Mouse (Mus musculus) midbrain, embryonic 10.5 days (tissue): Measurements from ENCODE around the gene Tns1. TPM values are rescaled to one million over a fixed set of nuclear protein-coding genes. Genes with fewer than 3 reads are reported as not detected.

ENCODE experiments used
- DNase-seq: peaks from one replicate; pipeline ENCODE4 v3.0.0-alpha.2; 2017; ENCODE audit warnings: low spot score
- H3K27ac ChIP-seq: fragments of 300-500 bp; sonication (generic); replicated peaks from 2 replicates; pipeline ENCODE4 v1.5.1; 2016; ENCODE audit warnings: mild to moderate bottlenecking
- H3K27me3 ChIP-seq: fragments of 300-500 bp; sonication (generic); 2 replicates; pipeline ENCODE4 v1.6.1; 2016; ENCODE audit warnings: low read depth, mild to moderate bottlenecking; ENCODE audit not compliant: poor library complexity, severe bottlenecking
- H3K36me3 ChIP-seq: fragments of 300-500 bp; sonication (generic); 2 replicates; pipeline ENCODE4 v1.6.1; 2016; ENCODE audit warnings: mild to moderate bottlenecking, moderate library complexity
- H3K4me1 ChIP-seq: fragments of 300-500 bp; sonication (generic); 2 replicates; pipeline ENCODE4 v1.6.1; 2016
- H3K4me3 ChIP-seq: fragments of 300-500 bp; sonication (generic); 2 replicates; pipeline ENCODE4 v1.5.1; 2016; ENCODE audit warnings: mild to moderate bottlenecking, moderate library complexity
- H3K9me3 ChIP-seq: fragments of 300-500 bp; sonication (generic); replicated peaks from 2 replicates; pipeline ENCODE4 v1.6.1; 2016; ENCODE audit warnings: mild to moderate bottlenecking
- WGBS: fragments of 180-500 bp; shearing (Covaris S2); methylation state at CpG from one replicate; pipeline ENCODE4 v1.1.7; 2016; 5-methylcytosine and 5-hydroxymethylcytosine counted together
- polyA plus RNA-seq: library from polyadenylated mRNA; unstranded; fragments of >200 nt; fragmentation: Nextera tagmentation; extraction: Ambion mirVana; gene quantifications from 2 replicates; pipeline ENCODE4 v1.2.1, GENCODE M21; 2016

Tns1 gene
- polyA plus RNA-seq, 1 experiment from 2014 or later, result 10.3 TPM

DNA sequence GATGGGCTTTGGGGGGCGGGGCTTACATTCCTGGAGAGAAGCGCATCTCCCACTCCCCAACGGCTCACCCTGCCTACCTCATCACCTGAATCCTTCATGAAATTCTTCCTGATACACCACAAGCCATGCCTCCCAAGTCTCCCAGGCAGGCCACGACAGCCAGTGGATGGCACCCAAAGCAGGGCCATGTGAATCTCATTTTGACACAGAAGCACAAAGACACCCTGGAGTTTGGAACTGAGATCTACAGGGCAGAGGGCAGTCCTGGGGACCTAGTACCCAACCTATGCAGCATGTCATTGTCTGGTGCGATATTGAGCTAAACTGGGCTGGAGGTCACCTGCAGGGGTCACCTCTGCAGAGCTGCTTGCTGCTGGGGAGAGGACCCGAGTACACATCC, 104.0 kb downstream of the Tns1 start:
- Histone ChIP-seq H3K4me1 (peaks cover 15% of the 10 kb centered on the region), H3K27me3 (no peaks in the 10 kb centered on the region), H3K4me3 (no peak overlapping the region), H3K36me3 (no peaks in the 10 kb centered on the region), H3K9me3 (no peaks in the 10 kb centered on the region), H3K27ac (no peak overlapping the region)
- WGBS, result 77% methylated on average over 6 of the region's 6 CpGs
- no peak for DNase-seq

- Histone ChIP-seq H3K4me3 (no peak overlapping the region), H3K27ac (no peak overlapping the region), H3K9me3 (no peaks in the 10 kb centered on the region), H3K36me3 (no peaks in the 10 kb centered on the region), H3K4me1 (0 out of 2 replicates have a peak, but pooled peaks cover 5% of the 10 kb centered on the region), H3K27me3 (no peaks in the 10 kb centered on the region)
- DNase-seq, result no peak
- WGBS, result 86% methylated on average over 9 of the region's 9 CpGs
Measured at GRCm38 (mm10) chr1:74017399-74018172, 106.7 kb downstream of the Tns1 start.

DNA sequence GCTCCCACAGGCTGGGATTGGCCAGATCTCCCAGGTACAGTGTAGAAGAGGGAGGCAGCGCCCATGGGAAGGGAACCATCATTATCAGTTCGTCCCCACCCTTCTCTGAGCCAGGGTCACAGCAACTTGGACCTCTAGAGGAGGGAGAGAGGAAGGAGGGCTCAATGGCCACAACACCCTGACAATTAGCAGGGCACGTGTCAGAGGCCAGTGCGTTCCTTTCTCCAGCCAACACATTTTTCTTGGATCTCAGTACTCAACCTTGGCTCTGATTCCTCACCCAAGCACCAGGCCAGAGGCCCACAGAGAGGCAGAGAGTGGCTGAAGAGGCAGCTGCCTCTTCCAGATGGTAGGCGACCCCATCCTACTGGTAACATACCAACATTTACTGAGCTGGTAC, 107.6 kb downstream of the Tns1 start:
- Histone ChIP-seq H3K9me3 (no peaks in the 10 kb centered on the region), H3K27ac (no peak overlapping the region; the same call in 1 of the 2 replicates), H3K36me3 (no peaks in the 10 kb centered on the region), H3K4me3 (no peak overlapping the region), H3K27me3 (no peaks in the 10 kb centered on the region), H3K4me1 (0 out of 2 replicates have a peak, but pooled peaks cover 5% of the 10 kb centered on the region)
- 84% methylated on average over 5 of the region's 5 CpGs for WGBS
- no peak for DNase-seq

- Histone ChIP-seq H3K27ac (no peak overlapping the region), H3K4me3 (no peak overlapping the region), H3K9me3 (0 out of 2 replicates have a peak, but pooled peaks cover 5% of the 10 kb centered on the region), H3K36me3 (no peaks in the 10 kb centered on the region), H3K4me1 (0 out of 2 replicates have a peak, but pooled peaks cover 5% of the 10 kb centered on the region), H3K27me3 (no peaks in the 10 kb centered on the region)
- 78% methylated on average over 8 of the region's 8 CpGs for WGBS
- no peak for DNase-seq
Measured at GRCm38 (mm10) chr1:74015513-74016234, 108.6 kb downstream of the Tns1 start.

- Histone ChIP-seq H3K4me1 (0 out of 2 replicates have a peak, but pooled peaks cover 5% of the 10 kb centered on the region), H3K27me3 (no peaks in the 10 kb centered on the region), H3K4me3 (no peak overlapping the region), H3K36me3 (no peaks in the 10 kb centered on the region), H3K9me3 (0 out of 2 replicates have a peak, but pooled peaks cover 6% of the 10 kb centered on the region), H3K27ac (no peak overlapping the region)
- no peak for DNase-seq
- WGBS, result 64% methylated on average over 10 of the region's 14 CpGs
Measured at GRCm38 (mm10) chr1:74014538-74015327, 109.5 kb downstream of the Tns1 start.

- no peak overlapping the region for H3K27ac ChIP-seq
- H3K36me3 ChIP-seq, result no peaks in the 10 kb centered on the region
- 92% methylated on average over 14 of the region's 14 CpGs for WGBS
- H3K4me1 ChIP-seq, result peaks cover 11% of the 10 kb centered on the region
- DNase-seq, result no peak
- H3K9me3 ChIP-seq, result 0 out of 2 replicates have a peak, but pooled peaks cover 6% of the 10 kb centered on the region
- no peaks in the 10 kb centered on the region for H3K27me3 ChIP-seq
- no peak overlapping the region for H3K4me3 ChIP-seq
Measured at GRCm38 (mm10) chr1:74013296-74014031, 110.8 kb downstream of the Tns1 start.

DNA sequence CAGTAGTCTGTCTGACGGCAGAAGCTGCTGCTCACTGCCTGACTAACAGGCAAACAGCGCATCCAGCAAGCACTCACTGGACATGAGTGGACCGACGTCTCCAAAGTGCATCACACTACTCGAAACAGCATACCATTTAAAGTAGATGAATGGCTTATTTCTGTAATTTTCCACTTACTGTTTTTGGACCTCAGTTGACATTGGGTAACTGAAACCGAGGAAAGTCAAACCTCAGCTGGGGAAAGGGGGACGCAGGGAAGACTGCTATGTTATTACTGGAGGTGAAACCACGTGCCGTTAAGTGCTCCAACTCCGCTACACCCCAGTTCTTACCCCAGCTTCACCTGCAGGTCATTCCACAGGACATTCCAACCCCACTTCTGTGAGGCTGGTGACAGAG, 111.5 kb downstream of the Tns1 start:
- no peak overlapping the region for H3K4me3 ChIP-seq
- H3K36me3 ChIP-seq, result no peaks in the 10 kb centered on the region
- WGBS, result 91% methylated on average over 10 of the region's 10 CpGs
- no peak overlapping the region for H3K27ac ChIP-seq
- 0 out of 2 replicates have a peak, but pooled peaks cover 6% of the 10 kb centered on the region for H3K9me3 ChIP-seq
- H3K4me1 ChIP-seq, result peaks cover 18% of the 10 kb centered on the region
- H3K27me3 ChIP-seq, result no peaks in the 10 kb centered on the region
- no peak for DNase-seq

GRCm38 (mm10) chr1:74009495-74009894, 114.8 kb downstream of the Tns1 start:
- WGBS, result 90% methylated on average over 3 of the region's 3 CpGs
- H3K4me1 ChIP-seq, result peaks cover 15% of the 10 kb centered on the region
- H3K27me3 ChIP-seq, result no peaks in the 10 kb centered on the region

GRCm38 (mm10) chr1:74008966-74009365, 115.3 kb downstream of the Tns1 start:
- WGBS, result 91% methylated on average over 3 of the region's 3 CpGs
- Histone ChIP-seq H3K4me3 (no peak overlapping the region), H3K27ac (no peak overlapping the region)

More at GRCm38 (mm10) chr1:74009495-74009894, 114.8 kb downstream of the Tns1 start:
- no peaks in the 10 kb centered on the region for H3K36me3 ChIP-seq
- no peak overlapping the region for H3K4me3 ChIP-seq
- 0 out of 2 replicates have a peak, but pooled peaks cover 6% of the 10 kb centered on the region for H3K9me3 ChIP-seq
- no peak for DNase-seq
- no peak overlapping the region for H3K27ac ChIP-seq

DNA sequence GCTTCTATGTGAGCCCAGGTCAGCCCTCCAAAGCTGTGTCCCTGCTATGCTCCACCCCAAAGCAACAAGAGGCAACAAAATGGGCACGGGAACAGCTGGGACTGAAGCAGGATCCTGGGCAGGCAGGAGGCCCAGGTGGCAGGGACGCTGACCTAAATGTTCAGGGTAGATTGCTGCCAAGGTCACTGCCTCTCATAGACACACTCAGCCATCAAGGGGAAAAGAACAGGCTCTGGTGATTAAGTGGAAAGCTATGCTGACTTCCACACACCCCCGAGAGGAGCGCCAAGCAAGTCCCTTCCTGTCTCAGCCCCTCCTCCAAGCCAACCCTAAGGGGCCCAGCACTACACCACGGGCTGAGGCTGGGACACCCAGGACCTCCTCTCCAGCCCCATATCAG, 115.8 kb downstream of the Tns1 start:
- 73% methylated on average over 5 of the region's 5 CpGs for WGBS

More at GRCm38 (mm10) chr1:74008966-74009365, 115.3 kb downstream of the Tns1 start:
- H3K27me3 ChIP-seq, result no peaks in the 10 kb centered on the region
- H3K36me3 ChIP-seq, result no peaks in the 10 kb centered on the region
- H3K9me3 ChIP-seq, result 0 out of 2 replicates have a peak, but pooled peaks cover 6% of the 10 kb centered on the region
- no peak for DNase-seq
- H3K4me1 ChIP-seq, result peaks cover 15% of the 10 kb centered on the region

DNA sequence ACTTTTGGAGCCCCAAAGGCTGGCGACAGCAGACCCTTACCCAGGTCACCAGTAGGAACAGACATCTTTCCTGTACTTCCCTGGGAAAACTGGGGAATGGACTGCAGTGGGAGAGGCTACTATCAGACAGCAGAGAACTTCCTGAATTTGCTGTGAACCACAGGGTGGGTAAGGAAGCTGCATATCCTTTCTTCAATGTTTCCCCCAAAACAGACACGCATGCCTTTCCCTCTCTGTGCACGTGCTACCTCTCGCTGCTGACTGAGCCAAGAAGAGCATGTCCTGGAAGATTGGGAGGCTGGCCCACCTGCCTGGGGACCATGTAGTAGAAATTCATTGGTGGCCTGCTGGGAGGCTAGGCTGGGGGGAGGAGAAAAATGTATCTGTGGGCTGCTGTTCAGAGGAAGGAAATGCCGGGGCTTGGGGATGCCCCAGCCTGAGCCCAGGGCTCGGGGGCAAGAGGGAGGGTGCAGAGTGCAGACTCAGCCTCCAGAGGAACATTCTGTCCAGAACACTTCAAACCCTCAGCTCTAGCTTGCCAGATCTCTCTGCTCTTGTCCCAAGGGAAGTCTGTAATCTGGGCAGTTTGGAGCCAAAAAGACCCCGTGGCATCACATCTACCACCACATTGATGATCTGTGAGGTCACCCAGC, 116.7 kb downstream of the Tns1 start:
- no peaks in the 10 kb centered on the region for H3K27me3 ChIP-seq
- WGBS, result 77% methylated on average over 7 of the region's 7 CpGs
- H3K27ac ChIP-seq, result no peak overlapping the region
- peaks cover 15% of the 10 kb centered on the region for H3K4me1 ChIP-seq
- DNase-seq, result no peak
- no peaks in the 10 kb centered on the region for H3K36me3 ChIP-seq
- H3K9me3 ChIP-seq, result 0 out of 2 replicates have a peak, but pooled peaks cover 6% of the 10 kb centered on the region
- H3K4me3 ChIP-seq, result no peak overlapping the region

More for the DNA sequence above, 115.8 kb downstream of the Tns1 start:
- Histone ChIP-seq H3K9me3 (0 out of 2 replicates have a peak, but pooled peaks cover 6% of the 10 kb centered on the region), H3K4me1 (peaks cover 15% of the 10 kb centered on the region), H3K27me3 (no peaks in the 10 kb centered on the region), H3K27ac (no peak overlapping the region), H3K36me3 (no peaks in the 10 kb centered on the region), H3K4me3 (no peak overlapping the region)
- no peak for DNase-seq
